Mouse (Mus musculus): Measurements from ENCODE around the gene Pias4. TPM values are rescaled to one million over a fixed set of nuclear protein-coding genes. Genes with fewer than 3 reads are reported as not detected.

The Pias4 gene
- 57.9 TPM for polyA plus RNA-seq (2017; shearing (Covaris generic))

DNA sequence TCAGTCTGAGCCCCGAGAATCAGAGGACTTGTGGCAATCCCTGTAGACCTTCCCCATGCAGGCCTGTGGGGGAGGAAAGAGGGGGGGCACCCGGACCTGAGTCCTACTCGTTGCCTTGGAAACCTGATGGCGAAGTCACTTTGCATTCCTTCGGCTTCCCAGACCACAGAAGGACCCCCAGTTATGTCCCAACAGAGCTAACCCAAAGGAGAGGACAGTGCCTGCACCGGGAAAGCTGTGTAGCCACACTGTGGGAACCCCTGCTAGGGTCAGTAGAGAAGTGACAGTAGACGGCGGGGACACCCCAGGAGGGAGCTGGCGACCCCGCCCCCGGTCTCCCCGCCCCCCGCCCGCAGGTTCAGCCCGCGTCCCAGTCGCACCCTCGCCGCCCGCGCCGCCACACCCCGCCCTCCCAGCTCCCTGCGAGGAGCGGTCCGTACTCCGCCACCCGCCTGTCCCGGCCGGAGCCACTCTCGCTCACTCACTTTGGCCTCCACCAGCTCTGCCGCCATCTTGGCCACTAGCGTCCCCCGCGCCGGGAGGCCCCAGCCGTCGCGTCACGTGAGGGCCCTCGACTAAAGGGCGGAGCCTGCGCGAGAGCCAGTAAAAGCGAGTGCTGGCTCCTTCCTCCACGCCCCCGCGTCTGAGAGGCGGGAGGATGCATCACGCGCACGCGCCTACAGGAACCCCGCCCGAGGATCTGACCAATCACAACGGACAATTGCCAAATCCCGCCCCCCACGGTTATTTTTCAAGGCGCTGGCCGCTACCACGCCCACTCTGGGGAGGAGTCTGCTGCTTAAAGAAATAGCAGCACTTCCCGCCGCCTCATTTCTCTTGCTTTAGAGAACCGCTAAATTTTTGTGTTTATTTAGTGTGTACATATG lies at the start of gene Pias4:
Gene Pias4, minus strand, starts transcription at position 724 of the 887 bp plus-strand sequence.

GRCm38 (mm10) chr10:81201807-81202758 lies 34.4 kb upstream of the Pias4 start, which contains the start of gene Nmrk2:
Gene Nmrk2, minus strand, starts transcription at chr10:81202051.

DNA sequence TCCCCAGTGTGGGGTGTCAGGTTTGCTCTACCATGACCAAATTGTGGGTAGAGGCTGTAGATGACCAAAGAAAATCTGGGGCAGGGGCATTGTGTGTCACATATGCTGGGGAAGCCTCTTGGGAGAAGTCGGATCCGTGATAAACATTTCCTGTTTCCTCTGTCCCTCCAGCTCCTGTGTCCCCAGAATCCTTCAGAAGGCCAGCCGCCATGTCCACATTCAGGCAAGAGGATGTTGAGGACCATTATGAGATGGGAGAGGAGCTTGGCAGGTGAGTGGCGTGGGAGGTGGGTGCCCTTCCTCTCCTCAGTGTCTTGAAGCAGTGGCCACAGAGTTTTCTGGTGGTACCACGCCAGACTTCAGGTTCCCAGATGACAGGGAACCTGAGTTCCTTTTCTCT lies 16.1 kb upstream of the Pias4 start, which contains the start of gene 4930442H23Rik:
Gene 4930442H23Rik, minus strand, starts transcription at position 45 of the 400 bp plus-strand sequence.

DNA sequence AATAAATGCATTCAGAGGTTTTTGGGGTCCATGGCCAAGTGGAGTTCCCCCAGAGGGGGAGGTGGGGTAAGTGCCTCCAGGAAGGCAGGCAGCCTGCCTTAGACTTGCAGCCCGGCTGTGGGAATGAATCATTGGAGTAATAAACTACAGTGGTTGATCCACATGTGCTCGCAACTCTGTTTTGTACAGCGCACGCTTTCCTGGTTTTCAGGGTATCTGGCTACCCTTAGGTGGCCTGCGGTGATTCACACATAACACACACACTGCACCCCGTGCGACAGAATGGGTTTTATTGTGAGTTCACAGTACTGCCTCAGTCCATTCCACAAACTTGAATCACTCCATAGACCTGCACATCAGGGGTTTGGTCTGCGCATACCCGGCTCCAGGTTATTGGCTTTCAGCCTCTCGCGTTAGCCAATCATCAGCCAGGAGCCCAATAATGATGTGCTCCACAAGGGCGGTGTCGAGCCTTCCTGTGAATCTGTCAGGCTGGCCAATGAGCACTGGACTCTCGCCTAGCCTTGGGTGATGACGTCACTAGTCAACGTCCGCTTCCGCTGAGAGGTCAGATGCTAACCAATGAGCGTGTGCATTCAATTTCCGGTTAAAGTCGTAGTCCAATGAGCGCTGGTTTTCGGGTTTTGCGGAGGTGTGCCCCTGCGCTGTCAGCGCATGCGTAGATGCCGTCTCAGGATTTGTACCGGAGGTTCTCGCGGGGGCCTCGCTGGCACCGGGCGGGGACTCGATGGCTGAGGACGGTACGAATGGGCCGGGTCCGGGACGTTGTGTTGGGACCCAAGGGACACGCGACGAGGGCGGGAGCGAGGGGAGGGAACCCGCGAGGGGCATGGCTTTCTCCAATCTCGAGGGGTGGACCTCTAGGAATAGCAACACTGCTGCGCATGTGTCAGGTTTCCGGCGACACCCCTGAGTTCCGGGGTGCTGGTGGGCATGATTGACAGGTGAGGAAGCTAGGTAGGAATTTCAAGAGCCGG lies 14.9 kb upstream of the Pias4 start, which contains the start of gene Dapk3:
Gene Dapk3, plus strand, starts transcription at position 670 of the 998 bp plus-strand sequence.

GRCm38 (mm10) chr10:81176466-81177271 lies 8.9 kb upstream of the Pias4 start, which contains the start of gene Eef2:
Gene Eef2, plus strand, starts transcription at chr10:81176631.

GRCm38 (mm10) chr10:81134966-81135681 lies 32.6 kb downstream of the Pias4 start, which contains the start of gene Zbtb7a:
Gene Zbtb7a, plus strand, starts transcription at chr10:81135220.

DNA sequence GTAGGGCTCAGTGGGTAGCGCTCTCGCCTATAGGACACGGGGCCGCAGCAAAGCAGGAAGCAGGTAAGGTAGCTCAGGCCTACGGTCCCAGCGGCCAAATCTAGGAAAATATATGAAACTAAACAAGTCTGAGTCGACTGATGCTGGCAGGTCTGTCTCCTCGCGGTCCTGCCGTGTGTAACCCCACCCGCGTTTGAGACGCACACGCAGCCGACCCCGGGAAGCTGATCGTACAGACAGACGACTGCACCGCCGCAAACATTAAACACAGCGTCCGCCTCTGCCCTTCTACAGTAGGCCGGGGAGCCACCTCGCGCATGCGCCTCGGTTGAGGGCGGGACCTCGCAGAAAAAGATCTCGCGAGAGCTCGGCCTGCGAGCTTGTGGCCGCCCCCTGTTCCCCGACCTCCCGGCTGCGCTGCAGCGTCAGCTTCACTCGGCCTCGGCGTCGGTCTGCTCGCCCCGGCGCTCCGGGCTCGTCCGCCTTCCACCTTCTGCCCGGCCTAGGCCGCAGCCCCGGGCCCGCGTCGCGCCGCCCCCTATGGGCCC lies 62.1 kb downstream of the Pias4 start, which contains the start of gene Map2k2:
Gene Map2k2, plus strand, starts transcription at position 351 of the 548 bp plus-strand sequence.

Other genes starting within 250 kb of the Pias4 start
- gene Lmnb2, start 249.7 kb downstream of the Pias4 start, polyA plus RNA-seq (2017; shearing (Covaris generic)), result 18.1 TPM
- 47.2 TPM for gene Gadd45b, start 237.8 kb downstream of the Pias4 start, polyA plus RNA-seq (2017; shearing (Covaris generic))
- 0.23 TPM for gene Gng7, start 153.0 kb downstream of the Pias4 start, polyA plus RNA-seq (2017; shearing (Covaris generic))
- 0.13 TPM for gene Diras1, start 142.3 kb downstream of the Pias4 start, polyA plus RNA-seq (2017; shearing (Covaris generic))
- 22.2 TPM for gene Slc39a3, start 130.5 kb downstream of the Pias4 start, polyA plus RNA-seq (2017; shearing (Covaris generic))
- 105 TPM for gene Sgta, start 107.7 kb downstream of the Pias4 start, polyA plus RNA-seq (2017; shearing (Covaris generic))
- gene Thop1, start 97.9 kb downstream of the Pias4 start, polyA plus RNA-seq (2017; shearing (Covaris generic)), result 10.9 TPM
- 0.28 TPM for gene Creb3l3, start 69.0 kb downstream of the Pias4 start, polyA plus RNA-seq (2017; shearing (Covaris generic))
- 177 TPM for gene Map2k2, start 62.0 kb downstream of the Pias4 start, polyA plus RNA-seq (2017; shearing (Covaris generic))
- gene Zbtb7a, start 32.7 kb downstream of the Pias4 start, polyA plus RNA-seq (2017; shearing (Covaris generic)), result 79.4 TPM
- 670 TPM for gene Eef2, start 8.7 kb upstream of the Pias4 start, polyA plus RNA-seq (2017; shearing (Covaris generic))
- gene Dapk3, start 15.1 kb upstream of the Pias4 start, polyA plus RNA-seq (2017; shearing (Covaris generic)), result 96.8 TPM
- gene 4930442H23Rik, start 15.9 kb upstream of the Pias4 start, polyA plus RNA-seq (2017; shearing (Covaris generic)), result not detected
- gene Nmrk2, start 34.1 kb upstream of the Pias4 start, polyA plus RNA-seq (2017; shearing (Covaris generic)), result 0.28 TPM
- 3.4 TPM for gene Atcay, start 62.9 kb upstream of the Pias4 start, polyA plus RNA-seq (2017; shearing (Covaris generic))
- 5.4 TPM for gene Zfr2, start 65.2 kb upstream of the Pias4 start, polyA plus RNA-seq (2017; shearing (Covaris generic))
- gene Matk, start 85.0 kb upstream of the Pias4 start, polyA plus RNA-seq (2017; shearing (Covaris generic)), result 88.9 TPM
- gene Mrpl54, start 99.0 kb upstream of the Pias4 start, polyA plus RNA-seq (2017; shearing (Covaris generic)), result 106 TPM
- 46.1 TPM for gene Apba3, start 99.0 kb upstream of the Pias4 start, polyA plus RNA-seq (2017; shearing (Covaris generic))
- gene Tjp3, start 123.7 kb upstream of the Pias4 start, polyA plus RNA-seq (2017; shearing (Covaris generic)), result 17.2 TPM
- 104 TPM for gene Pip5k1c, start 125.0 kb upstream of the Pias4 start, polyA plus RNA-seq (2017; shearing (Covaris generic))
- gene Cactin, start 153.2 kb upstream of the Pias4 start, polyA plus RNA-seq (2017; shearing (Covaris generic)), result 70.5 TPM
- gene Tbxa2r, start 160.8 kb upstream of the Pias4 start, polyA plus RNA-seq (2017; shearing (Covaris generic)), result 73.4 TPM
- gene Gipc3, start 175.3 kb upstream of the Pias4 start, polyA plus RNA-seq (2017; shearing (Covaris generic)), result 0.24 TPM
- gene Hmg20b, start 182.6 kb upstream of the Pias4 start, polyA plus RNA-seq (2017; shearing (Covaris generic)), result 42.7 TPM
- 6.1 TPM for gene Mfsd12, start 189.6 kb upstream of the Pias4 start, polyA plus RNA-seq (2017; shearing (Covaris generic))
- 3.2 TPM for gene 4930404N11Rik, start 197.9 kb upstream of the Pias4 start, polyA plus RNA-seq (2017; shearing (Covaris generic))
- 65.5 TPM for gene Fzr1, start 210.6 kb upstream of the Pias4 start, polyA plus RNA-seq (2017; shearing (Covaris generic))
- gene Dohh, start 216.5 kb upstream of the Pias4 start, polyA plus RNA-seq (2017; shearing (Covaris generic)), result 44.3 TPM
- gene Gm48551, start 216.5 kb upstream of the Pias4 start, polyA plus RNA-seq (2017; shearing (Covaris generic)), result 5.8 TPM
- 0.75 TPM for gene Gm48552, start 221.1 kb upstream of the Pias4 start, polyA plus RNA-seq (2017; shearing (Covaris generic))
- 6.1 TPM for gene Smim24, start 225.1 kb upstream of the Pias4 start, polyA plus RNA-seq (2017; shearing (Covaris generic))

All from CD4-positive, CD25-positive, alpha-beta regulatory T cell (primary cell).